Mouse (Mus musculus) CH12.LX (cell line): ENCODE measurements around the gene Arf5. TPM values are rescaled to one million over a fixed set of nuclear protein-coding genes. Genes with fewer than 3 reads are reported as not detected.

Experiments used
- DNase-seq: peaks from one replicate; pipeline ENCODE4 v3.0.0-alpha.2; 2013; ENCODE audit errors: extremely low read depth
- H3K27ac ChIP-seq: 2 replicates; pipeline ENCODE4 v1.5.1; 2012; ENCODE audit warnings: low read depth, mild to moderate bottlenecking, control low read depth, moderate library complexity; ENCODE audit not compliant: insufficient read depth
- H3K27me3 ChIP-seq: replicated peaks from 2 replicates; pipeline ENCODE3; 2012; ENCODE audit warnings: inconsistent platforms
- H3K36me3 ChIP-seq, 2 experiments: replicated peaks in 1 of 2; 2 replicates each; pipeline versions ENCODE3 to v1.6.1; 2012; ENCODE audit warnings: inconsistent platforms in 1 of 2, low read length in 1 of 2, mild to moderate bottlenecking in 1 of 2, mixed read lengths in 1 of 2, moderate library complexity in 1 of 2; ENCODE audit not compliant: control insufficient read depth in 1 of 2, insufficient read depth in 1 of 2
- H3K4me1 ChIP-seq, 2 experiments: 2 replicates each; pipeline ENCODE4 v1.6.1; 2012; ENCODE audit warnings: inconsistent platforms in 1 of 2, moderate library complexity in 1 of 2; ENCODE audit not compliant: insufficient read depth in 2 of 2, control insufficient read depth in 1 of 2
- H3K4me2 ChIP-seq: 2 replicates; pipeline ENCODE4 v1.6.1; 2012; ENCODE audit warnings: low read depth, mild to moderate bottlenecking, control low read depth; ENCODE audit not compliant: poor library complexity, insufficient read depth, severe bottlenecking
- H3K4me3 ChIP-seq, 3 experiments: fragments of 150-350 bp in 1 of 3; sonication (generic) in 1 of 3; replicated peaks in 1 of 3; 2 replicates each; pipeline versions ENCODE3 to v1.5.1; 2011 to 2012; ENCODE audit warnings: low read depth in 2 of 3, low read length in 2 of 3, mild to moderate bottlenecking in 2 of 3, moderate library complexity in 2 of 3, control low read depth in 1 of 3, improper control_type of control experiment in 1 of 3, inconsistent platforms in 1 of 3, mixed read lengths in 1 of 3; ENCODE audit not compliant: poor library complexity in 1 of 3
- H3K79me2 ChIP-seq: replicated peaks from 2 replicates; pipeline ENCODE4 v1.6.1; 2012; ENCODE audit warnings: mild to moderate bottlenecking, moderate library complexity; ENCODE audit not compliant: control insufficient read depth, poor library complexity, insufficient read depth, severe bottlenecking; ENCODE audit errors: extremely low read depth
- H3K9ac ChIP-seq: 2 replicates; pipeline ENCODE4 v1.6.1; 2012; ENCODE audit warnings: low read depth, mild to moderate bottlenecking, control low read depth, moderate library complexity; ENCODE audit not compliant: insufficient read depth
- H3K9me3 ChIP-seq: replicated peaks from 2 replicates; pipeline ENCODE3; 2012; ENCODE audit warnings: low read length, inconsistent platforms, mixed read lengths
- CHD1 ChIP-seq: IDR thresholded peaks from 2 replicates; pipeline ENCODE4 v1.6.1; 2012; ENCODE audit warnings: low read depth, low read length, improper control_type of control experiment, inconsistent platforms
- CTCF ChIP-seq, 2 experiments: IDR thresholded peaks in 1 of 2; conservative IDR thresholded peaks in 1 of 2; 2 replicates each; pipeline ENCODE4 v1.5.1; 2011 to 2012; ENCODE audit warnings: low read depth in 2 of 2, low read length in 2 of 2, improper control_type of control experiment in 1 of 2, inconsistent platforms in 1 of 2, mild to moderate bottlenecking in 1 of 2, moderate library complexity in 1 of 2
- E2F4 ChIP-seq: IDR thresholded peaks from 2 replicates; pipeline ENCODE4 v1.6.1; 2011; ENCODE audit warnings: low read depth, low read length, improper control_type of control experiment; ENCODE audit not compliant: insufficient replicate concordance
- ELF1 ChIP-seq: IDR thresholded peaks from 2 replicates; pipeline ENCODE4 v1.6.1; 2014; ENCODE audit warnings: low read depth, mild to moderate bottlenecking, inconsistent platforms, low read length, improper control_type of control experiment
- GABPA ChIP-seq: IDR thresholded peaks from 2 replicates; pipeline ENCODE4 v1.6.1; 2012; ENCODE audit warnings: low read depth, low read length, improper control_type of control experiment, inconsistent platforms; ENCODE audit not compliant: insufficient replicate concordance
- HCFC1 ChIP-seq: IDR thresholded peaks from 2 replicates; pipeline ENCODE4 v1.6.1; 2012; ENCODE audit warnings: low read depth, mild to moderate bottlenecking, inconsistent platforms, low read length, improper control_type of control experiment
- IRF4 ChIP-seq: IDR thresholded peaks from 2 replicates; pipeline ENCODE4 v1.6.1; 2014; ENCODE audit warnings: low read depth, mild to moderate bottlenecking, inconsistent platforms, low read length, improper control_type of control experiment
- JUN ChIP-seq: IDR thresholded peaks from 2 replicates; pipeline ENCODE4 v1.6.1; 2011; ENCODE audit warnings: low read depth, mild to moderate bottlenecking, low read length, improper control_type of control experiment, moderate library complexity; ENCODE audit not compliant: insufficient read depth
- JUND ChIP-seq: conservative IDR thresholded peaks from 2 replicates; pipeline ENCODE4 v1.6.1; 2011; ENCODE audit warnings: low read depth, low read length, improper control_type of control experiment
- KAT2A ChIP-seq: IDR thresholded peaks from 2 replicates; pipeline ENCODE4 v1.6.1; 2012; ENCODE audit warnings: low read length, improper control_type of control experiment, inconsistent platforms; ENCODE audit not compliant: insufficient replicate concordance
- MAZ ChIP-seq: IDR thresholded peaks from 2 replicates; pipeline ENCODE4 v1.6.1; 2012; ENCODE audit warnings: low read depth, mild to moderate bottlenecking, inconsistent platforms, low read length, improper control_type of control experiment, moderate library complexity
- MEF2A ChIP-seq: IDR thresholded peaks from 2 replicates; pipeline ENCODE4 v1.6.1; 2014; ENCODE audit warnings: low read depth, mild to moderate bottlenecking, inconsistent platforms, low read length, improper control_type of control experiment, borderline replicate concordance
- MXI1 ChIP-seq: IDR thresholded peaks from 2 replicates; pipeline ENCODE4 v1.6.1; 2011; ENCODE audit warnings: mild to moderate bottlenecking, low read depth, low read length, improper control_type of control experiment
- NELFE ChIP-seq: IDR thresholded peaks from 2 replicates; pipeline ENCODE4 v1.6.1; 2011; ENCODE audit warnings: low read depth, low read length, improper control_type of control experiment
- NRF1 ChIP-seq: IDR thresholded peaks from 2 replicates; pipeline ENCODE4 v1.6.1; 2014; ENCODE audit warnings: low read depth, mild to moderate bottlenecking, inconsistent platforms, low read length, improper control_type of control experiment, moderate library complexity
- POLR2A ChIP-seq: IDR thresholded peaks from 2 replicates; pipeline ENCODE4 v1.6.1; 2011; ENCODE audit warnings: low read depth, mild to moderate bottlenecking, improper control_type of control experiment, low read length
- RAD21 ChIP-seq: IDR thresholded peaks from 2 replicates; pipeline ENCODE4 v1.6.1; 2011; ENCODE audit warnings: low read depth, mild to moderate bottlenecking, low read length, improper control_type of control experiment, moderate library complexity
- SIN3A ChIP-seq: IDR thresholded peaks from 2 replicates; pipeline ENCODE4 v1.6.1; 2012; ENCODE audit warnings: low read length, improper control_type of control experiment, inconsistent platforms
- SMC3 ChIP-seq: IDR thresholded peaks from 2 replicates; pipeline ENCODE4 v1.6.1; 2011; ENCODE audit warnings: low read depth, low read length, improper control_type of control experiment
- TBP ChIP-seq: conservative IDR thresholded peaks from 2 replicates; pipeline ENCODE4 v1.6.1; 2011; ENCODE audit warnings: low read depth, low read length, improper control_type of control experiment
- TCF12 ChIP-seq: IDR thresholded peaks from 2 replicates; pipeline ENCODE4 v1.6.1; 2014; ENCODE audit warnings: low read depth, mild to moderate bottlenecking, inconsistent platforms, low read length, improper control_type of control experiment
- UBTF ChIP-seq: IDR thresholded peaks from 2 replicates; pipeline ENCODE4 v1.6.1; 2012; ENCODE audit warnings: low read depth, mild to moderate bottlenecking, inconsistent platforms, low read length, improper control_type of control experiment, moderate library complexity
- USF1 ChIP-seq: IDR thresholded peaks from 2 replicates; pipeline ENCODE4 v1.6.1; 2014; ENCODE audit warnings: low read depth, mild to moderate bottlenecking, inconsistent platforms, low read length, improper control_type of control experiment
- ZMIZ1 ChIP-seq: IDR thresholded peaks from 2 replicates; pipeline ENCODE4 v1.6.1; 2012; ENCODE audit warnings: low read depth, mild to moderate bottlenecking, inconsistent platforms, low read length, improper control_type of control experiment
- dilution Hi-C: fragments of 300-500 bp; cut with MboI; formaldehyde crosslinking; loops from 2 replicates; pipeline ENCODE4 v1.14.3; 2020; ENCODE audit warnings: low sequenced_read_pairs; ENCODE audit not compliant: extremely low pct_unique_long_range_greater_than_20kb, extremely low pct_ligation_motif_present
- in situ Hi-C: fragments of 300-500 bp; cut with MboI; formaldehyde crosslinking; loops from 3 replicates; pipeline ENCODE4 v1.14.3; 2019; ENCODE audit warnings: low sequenced_read_pairs, low pct_ligation_motif_present, low pct_unique_long_range_greater_than_20kb, mixed read lengths
- polyA plus RNA-seq: library from polyadenylated mRNA; unstranded; fragments of >175 nt; gene quantifications from 2 replicates; pipeline ENCODE4 v1.2.1, GENCODE M21; 2012; ENCODE audit warnings: low read depth; ENCODE audit not compliant: insufficient read length
- total RNA-seq, 2 experiments: library from RNA; depleted of rRNA; stranded (reverse); fragments of 300-350 nt in 1 of 2; fragments of >200 nt in 1 of 2; gene quantifications; 2 replicates each; pipeline ENCODE4 v1.2.3; 2012 to 2014

The Arf5 gene
- total RNA-seq (2012; rRNA removed) (59.6 and 67.3 TPM in 2 replicates), total RNA-seq (2014; rRNA removed) (77.5 and 99.7 TPM in 2 replicates), polyA plus RNA-seq (101 and 104 TPM in 2 replicates)

GRCm38 (mm10) chr6:28423313-28423712, at the start of gene Arf5:
Gene Arf5, plus strand, starts transcription at chr6:28423560.
- peak; percentile 26; the same call in 1 of the 2 replicates for TF ChIP-seq IRF4
- TF ChIP-seq ELF1 = peak; percentile 86
- no peak for TF ChIP-seq KAT2A
- TF ChIP-seq MEF2A = no peak
- no peak for TF ChIP-seq JUND
- TF ChIP-seq UBTF = no peak
- TF ChIP-seq NRF1 = no peak
- peak; percentile 67 for TF ChIP-seq NELFE
- peak; percentile 70 for TF ChIP-seq USF1
- 0 out of 2 replicates have a peak, but pooled peaks have one; percentile 44 for TF ChIP-seq TBP
- TF ChIP-seq TCF12 = peak; percentile 44; the same call in 1 of the 2 replicates
- TF ChIP-seq ZMIZ1 = 0 out of 2 replicates have a peak, but pooled peaks have one; percentile 34
- no peak for TF ChIP-seq GABPA
- TF ChIP-seq SIN3A = 0 out of 2 replicates have a peak, but pooled peaks have one; percentile 54
- TF ChIP-seq CHD1 = no peak
- peak; percentile 43 for TF ChIP-seq HCFC1
- peak; percentile 81 for TF ChIP-seq POLR2A
- TF ChIP-seq MAZ = no peak
- no peak for TF ChIP-seq JUN
- no peak for TF ChIP-seq E2F4
- Histone ChIP-seq H3K4me3 (peak within 1 kb of the TSS; percentile 75 to 95 (median 88)), H3K79me2 (peaks cover 10% of the 10 kb centered on the region), H3K36me3 (peaks cover 22 to 57% of the 10 kb centered on the region in 2 experiments), H3K27me3 (no peaks in the 10 kb centered on the region), H3K27ac (peak within 1 kb of the TSS; percentile 16; the same call in 1 of the 2 replicates), H3K9ac (peak within 1 kb of the TSS; percentile 96), H3K9me3 (no peaks in the 10 kb centered on the region), H3K4me2 (peak within 1 kb of the TSS; percentile 77), H3K4me1 (peaks cover 16 to 41% of the 10 kb centered on the region in 2 experiments)
- in situ Hi-C loops (loop anchor here (25.0 kb wide), 1 partner anchor 589 kb away; no protein-coding TSS in a partner anchor), dilution Hi-C loops (no loop called here)
- peak; percentile 79 for DNase-seq

GRCm38 (mm10) chr6:28381983-28382382, 41.4 kb upstream of the Arf5 start:
- in situ Hi-C loops = loop anchor here (25.0 kb wide), 1 partner anchor 720 kb away; no protein-coding TSS in a partner anchor
- H3K4me1 ChIP-seq = no peaks in the 10 kb centered on the region
- H3K4me2 ChIP-seq = no peak overlapping the region
- no peak overlapping the region for H3K9ac ChIP-seq
- no peaks in the 10 kb centered on the region for H3K27me3 ChIP-seq
- no peaks in the 10 kb centered on the region for H3K36me3 ChIP-seq
- peak; percentile 11 for DNase-seq
- H3K4me3 ChIP-seq = no peak overlapping the region
- H3K27ac ChIP-seq = no peak overlapping the region
- TF ChIP-seq NELFE (no peak), SMC3 (peak; percentile 57), CTCF (conservative IDR thresholded peaks at IDR 0.05 in 1 of 2, IDR thresholded peaks at IDR 0.05 in 1 of 2; ENCODE audit: low read depth in 2 of 2, low read length in 2 of 2) (peak in 1 of 2 experiments; percentile 65; a peak in 2 of 4 replicates), MXI1 (no peak), RAD21 (peak; percentile 70)
- TF ChIP-seq, all 38 proteins: peak for 3
- Histone ChIP-seq H3K9me3 (no peaks in the 10 kb centered on the region), H3K79me2 (no peaks in the 10 kb centered on the region)
- dilution Hi-C loops = no loop called here
